Mouse (Mus musculus) ES-E14 (cell line): ENCODE measurements at regions not wholly inside any gene's neighbourhood (a gene's known extent, or its start where the extent isn't known, plus 50 kb on each side); places are given as distances from the start of the nearest gene placed in this dataset.

Source experiments
- DNase-seq: peaks from one replicate; pipeline ENCODE4 v3.0.0-alpha.2; 2013; ENCODE audit warnings: low read depth, low spot score
- H3K27ac ChIP-seq: 2 replicates; pipeline ENCODE4 v1.5.1; 2012; ENCODE audit warnings: low read depth, mild to moderate bottlenecking, low read length, moderate library complexity, mixed read lengths; ENCODE audit not compliant: poor library complexity, insufficient read depth, severe bottlenecking
- H3K36me3 ChIP-seq: 2 replicates; pipeline ENCODE4 v1.6.1; 2012; ENCODE audit warnings: mild to moderate bottlenecking, low read length, moderate library complexity, mixed read lengths; ENCODE audit not compliant: control insufficient read depth, poor library complexity, insufficient read depth, severe bottlenecking
- H3K4me1 ChIP-seq, 2 experiments: fragments of 150-350 bp in 1 of 2; sonication (generic) in 1 of 2; 2 replicates each; pipeline ENCODE4 v1.6.1; 2012; ENCODE audit warnings: low read length in 2 of 2, mild to moderate bottlenecking in 1 of 2, mixed read lengths in 1 of 2; ENCODE audit not compliant: control insufficient read depth in 2 of 2, insufficient read depth in 2 of 2, poor library complexity in 1 of 2
- H3K4me3 ChIP-seq, 2 experiments: fragments of 150-350 bp in 1 of 2; sonication (generic) in 1 of 2; 2 replicates each; pipeline ENCODE4 v1.5.1; 2012; ENCODE audit warnings: low read length in 2 of 2, low read depth in 1 of 2, mild to moderate bottlenecking in 1 of 2, mixed read lengths in 1 of 2; ENCODE audit not compliant: insufficient read depth in 1 of 2, poor library complexity in 1 of 2, severe bottlenecking in 1 of 2
- H3K9ac ChIP-seq: 2 replicates; pipeline ENCODE4 v1.6.1; 2012; ENCODE audit warnings: low read depth, mild to moderate bottlenecking, low read length, mixed read lengths; ENCODE audit not compliant: poor library complexity, insufficient read depth, severe bottlenecking
- H3K9me3 ChIP-seq: fragments of 150-350 bp; sonication (generic); 2 replicates; pipeline ENCODE4 v1.6.1; 2012; ENCODE audit warnings: low read depth, mild to moderate bottlenecking, low read length; ENCODE audit not compliant: control insufficient read depth, insufficient read depth
- CHD2 ChIP-seq: IDR thresholded peaks from 2 replicates; pipeline ENCODE4 v1.6.1; 2014; ENCODE audit warnings: mild to moderate bottlenecking, low read depth, low read length, inconsistent platforms
- HCFC1 ChIP-seq: IDR thresholded peaks from 2 replicates; pipeline ENCODE4 v1.6.1; 2012; ENCODE audit warnings: low read length, inconsistent platforms, borderline replicate concordance; ENCODE audit not compliant: insufficient read depth
- MAFK ChIP-seq: IDR thresholded peaks from 2 replicates; pipeline ENCODE4 v1.6.1; 2014; ENCODE audit warnings: mild to moderate bottlenecking, low read depth, low read length, inconsistent platforms; ENCODE audit not compliant: insufficient read depth
- ZC3H11A ChIP-seq: IDR thresholded peaks from 2 replicates; pipeline ENCODE4 v1.6.1; 2012; ENCODE audit warnings: low read depth, mild to moderate bottlenecking, inconsistent platforms, low read length, borderline replicate concordance
- ZNF384 ChIP-seq: IDR thresholded peaks from 2 replicates; pipeline ENCODE4 v1.6.1; 2012; ENCODE audit warnings: low read depth, low read length, inconsistent platforms
- in situ Hi-C, 2 experiments: fragments of 600-800 bp; cut with MboI; formaldehyde crosslinking; loops; one replicate each; pipeline ENCODE4 v1.15.1; 2025; ENCODE audit warnings: low sequenced_read_pairs in 2 of 2, inconsistent platforms in 1 of 2; ENCODE audit not compliant: unreplicated experiment in 2 of 2

GRCm38 (mm10) chr4:124223646-124224500 lies 306.1 kb upstream of the 4930535I16Rik start:
- TF ChIP-seq CHD2: no peak
- TF ChIP-seq ZNF384: no peak
- TF ChIP-seq ZC3H11A: no peak
- no peak for TF ChIP-seq HCFC1
- no peak for TF ChIP-seq MAFK

GRCm38 (mm10) chr4:124221736-124222135 lies 303.9 kb upstream of the 4930535I16Rik start:
- in situ Hi-C loops: no loop called here
- H3K9ac ChIP-seq: no peak overlapping the region
- H3K9me3 ChIP-seq: no peaks in the 10 kb centered on the region
- no peak for TF ChIP-seq ZNF384
- no peak for TF ChIP-seq MAFK
- no peak for TF ChIP-seq CHD2
- TF ChIP-seq ZC3H11A: no peak
- no peak for TF ChIP-seq HCFC1
- H3K27ac ChIP-seq: no peak overlapping the region
- H3K4me3 ChIP-seq: no peak overlapping the region
- H3K36me3 ChIP-seq: no peaks in the 10 kb centered on the region
- DNase-seq: no peak
- no peaks in the 10 kb centered on the region for H3K4me1 ChIP-seq

More at GRCm38 (mm10) chr4:124223646-124224500, 306.1 kb upstream of the 4930535I16Rik start:
- no peak for DNase-seq
- Histone ChIP-seq H3K4me1 (no peaks in the 10 kb centered on the region), H3K4me3 (no peak overlapping the region), H3K36me3 (no peaks in the 10 kb centered on the region), H3K9ac (no peak overlapping the region), H3K9me3 (no peaks in the 10 kb centered on the region), H3K27ac (no peak overlapping the region)
- in situ Hi-C loops: no loop called here

GRCm38 (mm10) chr4:124217206-124217605 lies 299.4 kb upstream of the 4930535I16Rik start:
- Histone ChIP-seq H3K4me1 (no peaks in the 10 kb centered on the region), H3K9me3 (no peaks in the 10 kb centered on the region), H3K4me3 (no peak overlapping the region), H3K27ac (no peak overlapping the region), H3K9ac (no peak overlapping the region), H3K36me3 (no peaks in the 10 kb centered on the region)
- in situ Hi-C loops: no loop called here
- TF ChIP-seq ZC3H11A (no peak), ZNF384 (no peak), HCFC1 (no peak), CHD2 (no peak), MAFK (no peak)
- DNase-seq: no peak

- no peak for DNase-seq
- Histone ChIP-seq H3K36me3 (no peaks in the 10 kb centered on the region), H3K4me3 (no peak overlapping the region), H3K9me3 (no peaks in the 10 kb centered on the region), H3K9ac (no peak overlapping the region), H3K27ac (no peak overlapping the region), H3K4me1 (no peaks in the 10 kb centered on the region)
- TF ChIP-seq MAFK: no peak
- TF ChIP-seq HCFC1: no peak
- TF ChIP-seq ZC3H11A: no peak
- TF ChIP-seq CHD2: no peak
- no peak for TF ChIP-seq ZNF384
- in situ Hi-C loops: no loop called here
These were observed 298.5 kb upstream of the 4930535I16Rik start for GRCm38 (mm10) chr4:124216351-124216750.
